Mouse (Mus musculus): ENCODE measurements around the gene Adarb2. TPM values are rescaled to one million over a fixed set of nuclear protein-coding genes. Genes with fewer than 3 reads are reported as not detected.

The Adarb2 gene
- 0.04 TPM in 2 replicates for polyA plus RNA-seq (2012; rRNA removed)

- WGBS: 4% methylated on average over 26 of the region's 26 CpGs
- no peak for TF ChIP-seq CTCF (IDR thresholded peaks at IDR 0.05; ENCODE audit: extremely low read depth, insufficient read depth, insufficient read length, insufficient replicate concordance)
- no peak for TF ChIP-seq POLR2A (IDR thresholded peaks at IDR 0.05; ENCODE audit: low read depth, low read length)
- Histone ChIP-seq H3K4me3 (ENCODE audit: extremely low read depth, insufficient read depth, insufficient read length) (no peak within 1 kb of the TSS), H3K36me3 (ENCODE audit: control insufficient read depth, insufficient read depth, low read length) (no peaks in the 10 kb centered on the region), H3K4me1 (ENCODE audit: control insufficient read depth, insufficient read depth, insufficient read length) (no peaks in the 10 kb centered on the region), H3K27ac (ENCODE audit: insufficient read depth, low read length) (no peak within 1 kb of the TSS), H3K27me3 (ENCODE audit: control insufficient read depth, insufficient read depth, low read length) (no peaks in the 10 kb centered on the region)
- DNase-seq (ENCODE audit: low read depth in 1 of 2, low spot score in 2 of 2): no peak
Observed at GRCm38 (mm10) chr13:8202681-8203476, at the start of gene Adarb2. TSS of gene Adarb2 (plus strand) at chr13:8202866.

DNA sequence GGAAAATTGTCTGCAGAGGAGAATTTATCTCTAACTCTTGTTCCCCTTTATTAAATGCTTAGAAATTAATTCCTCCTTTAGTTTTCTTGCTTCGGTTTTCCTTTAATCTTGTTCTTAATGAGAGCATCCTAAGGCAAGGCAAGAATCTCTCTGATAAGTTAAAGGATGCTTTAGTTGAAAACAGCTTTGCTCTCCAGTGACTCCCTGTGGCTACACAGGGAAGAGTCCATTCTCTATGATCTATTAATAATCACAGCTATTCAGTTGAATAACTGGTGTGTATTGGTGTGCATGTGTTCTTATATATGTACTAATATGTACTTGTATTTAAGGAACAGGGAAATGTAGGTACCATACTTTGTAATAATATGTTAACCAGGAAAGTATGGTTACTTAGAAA, 28.9 kb upstream of the Adarb2 start:
- no peak for TF ChIP-seq POLR2A (IDR thresholded peaks at IDR 0.05; ENCODE audit: low read depth, low read length)
- TF ChIP-seq CTCF (IDR thresholded peaks at IDR 0.05; ENCODE audit: extremely low read depth, insufficient read depth, insufficient read length, insufficient replicate concordance): no peak
- no peaks in the 10 kb centered on the region for H3K4me1 ChIP-seq (ENCODE audit: control insufficient read depth, insufficient read depth, insufficient read length)

GRCm38 (mm10) chr13:8191977-8192376, 10.7 kb upstream of the Adarb2 start:
- H3K36me3 ChIP-seq (ENCODE audit: control insufficient read depth, insufficient read depth, low read length): no peaks in the 10 kb centered on the region
- no peak for TF ChIP-seq CTCF (IDR thresholded peaks at IDR 0.05; ENCODE audit: extremely low read depth, insufficient read depth, insufficient read length, insufficient replicate concordance)
- no peak for TF ChIP-seq POLR2A (IDR thresholded peaks at IDR 0.05; ENCODE audit: low read depth, low read length)
- no peaks in the 10 kb centered on the region for H3K27me3 ChIP-seq (ENCODE audit: control insufficient read depth, insufficient read depth, low read length)
- no peak for DNase-seq (ENCODE audit: low read depth in 1 of 2, low spot score in 2 of 2)
- H3K27ac ChIP-seq (ENCODE audit: insufficient read depth, low read length): no peak overlapping the region
- no peak overlapping the region for H3K4me3 ChIP-seq (ENCODE audit: extremely low read depth, insufficient read depth, insufficient read length)
- H3K4me1 ChIP-seq (ENCODE audit: control insufficient read depth, insufficient read depth, insufficient read length): no peaks in the 10 kb centered on the region
- 81% methylated on average over 7 of the region's 7 CpGs for WGBS

More for the DNA sequence above, 28.9 kb upstream of the Adarb2 start:
- no peak for DNase-seq (ENCODE audit: low read depth in 1 of 2, low spot score in 2 of 2)
- Histone ChIP-seq H3K27me3 (ENCODE audit: control insufficient read depth, insufficient read depth, low read length) (no peaks in the 10 kb centered on the region), H3K4me3 (ENCODE audit: extremely low read depth, insufficient read depth, insufficient read length) (no peak overlapping the region), H3K36me3 (ENCODE audit: control insufficient read depth, insufficient read depth, low read length) (no peaks in the 10 kb centered on the region), H3K27ac (ENCODE audit: insufficient read depth, low read length) (no peak overlapping the region)
- 72% methylated on average over 1 of the region's 1 CpGs for WGBS

DNA sequence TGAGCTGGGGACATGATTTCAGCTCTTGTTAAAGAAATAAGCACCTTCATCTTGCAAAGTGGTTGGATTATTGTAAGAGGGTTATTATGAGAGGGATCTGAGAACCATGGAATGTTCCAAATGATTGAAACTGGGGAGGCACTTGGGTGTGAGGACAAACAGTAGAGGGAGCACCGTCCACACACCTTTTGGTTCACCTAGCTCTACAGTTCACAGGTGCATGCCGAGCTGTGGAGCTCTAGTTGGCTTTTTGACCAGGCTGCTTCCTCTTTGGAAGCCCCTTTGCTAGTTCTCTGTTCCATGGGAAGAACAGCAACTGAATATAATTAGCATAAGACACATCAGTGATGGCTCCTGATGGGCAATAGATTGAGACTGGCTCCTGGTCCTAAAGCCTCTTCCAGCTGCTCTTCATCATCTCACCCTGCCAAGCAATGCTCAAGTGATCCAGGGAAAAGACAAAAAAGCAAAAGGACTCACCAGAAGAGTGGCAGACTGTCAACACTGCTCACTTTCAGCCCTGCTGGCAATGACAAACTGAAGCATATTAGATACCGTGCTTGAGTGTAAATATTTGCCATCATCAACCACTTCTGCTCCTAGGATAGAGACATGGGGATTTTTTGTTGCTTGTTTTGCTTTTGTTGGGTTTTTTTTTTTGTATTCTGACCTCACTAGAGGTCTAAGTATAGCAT, 3.3 kb upstream of the Adarb2 start:
- no peaks in the 10 kb centered on the region for H3K27me3 ChIP-seq (ENCODE audit: control insufficient read depth, insufficient read depth, low read length)
- no peaks in the 10 kb centered on the region for H3K4me1 ChIP-seq (ENCODE audit: control insufficient read depth, insufficient read depth, insufficient read length)
- H3K4me3 ChIP-seq (ENCODE audit: extremely low read depth, insufficient read depth, insufficient read length): no peak overlapping the region
- no peak for TF ChIP-seq CTCF (IDR thresholded peaks at IDR 0.05; ENCODE audit: extremely low read depth, insufficient read depth, insufficient read length, insufficient replicate concordance)
- TF ChIP-seq POLR2A (IDR thresholded peaks at IDR 0.05; ENCODE audit: low read depth, low read length): no peak
- WGBS: 63% methylated on average over 3 of the region's 3 CpGs
- DNase-seq (ENCODE audit: low read depth in 1 of 2, low spot score in 2 of 2): no peak
- no peaks in the 10 kb centered on the region for H3K36me3 ChIP-seq (ENCODE audit: control insufficient read depth, insufficient read depth, low read length)
- H3K27ac ChIP-seq (ENCODE audit: insufficient read depth, low read length): no peak overlapping the region

- WGBS: 11% methylated on average over 4 of the region's 4 CpGs
- Histone ChIP-seq H3K27ac (ENCODE audit: insufficient read depth, low read length) (no peak overlapping the region), H3K4me1 (ENCODE audit: control insufficient read depth, insufficient read depth, insufficient read length) (no peaks in the 10 kb centered on the region), H3K27me3 (ENCODE audit: control insufficient read depth, insufficient read depth, low read length) (no peaks in the 10 kb centered on the region), H3K36me3 (ENCODE audit: control insufficient read depth, insufficient read depth, low read length) (no peaks in the 10 kb centered on the region), H3K4me3 (ENCODE audit: extremely low read depth, insufficient read depth, insufficient read length) (no peak overlapping the region)
- no peak for DNase-seq (ENCODE audit: low read depth in 1 of 2, low spot score in 2 of 2)
- TF ChIP-seq POLR2A (IDR thresholded peaks at IDR 0.05; ENCODE audit: low read depth, low read length) (no peak), CTCF (IDR thresholded peaks at IDR 0.05; ENCODE audit: extremely low read depth, insufficient read depth, insufficient read length, insufficient replicate concordance) (no peak)
Observed at GRCm38 (mm10) chr13:8203477-8203813, 779 bp downstream of the Adarb2 start.

DNA sequence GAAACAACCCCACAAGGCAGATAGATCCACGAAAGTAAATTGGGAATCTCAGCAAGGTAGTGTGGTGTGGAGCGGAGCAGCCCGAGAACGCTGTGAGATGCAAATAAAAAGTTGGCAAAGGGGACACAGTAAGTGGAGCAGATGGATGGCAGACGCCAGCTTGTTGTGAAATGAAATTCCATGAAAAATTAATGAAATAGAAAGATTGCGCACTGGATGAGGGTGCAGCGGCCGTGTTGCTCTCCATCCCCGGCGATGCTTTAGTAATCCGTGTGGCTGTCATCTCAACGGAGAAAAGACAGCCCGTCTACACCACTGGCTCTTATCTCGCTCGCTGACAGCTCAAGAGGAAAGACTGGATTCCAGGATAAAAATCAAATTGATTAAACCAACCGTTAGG, 4.7 kb downstream of the Adarb2 start:
- Histone ChIP-seq H3K36me3 (ENCODE audit: control insufficient read depth, insufficient read depth, low read length) (no peaks in the 10 kb centered on the region), H3K27me3 (ENCODE audit: control insufficient read depth, insufficient read depth, low read length) (no peaks in the 10 kb centered on the region), H3K4me1 (ENCODE audit: control insufficient read depth, insufficient read depth, insufficient read length) (no peaks in the 10 kb centered on the region), H3K27ac (ENCODE audit: insufficient read depth, low read length) (no peak overlapping the region), H3K4me3 (ENCODE audit: extremely low read depth, insufficient read depth, insufficient read length) (no peak overlapping the region)
- TF ChIP-seq POLR2A (IDR thresholded peaks at IDR 0.05; ENCODE audit: low read depth, low read length) (no peak), CTCF (IDR thresholded peaks at IDR 0.05; ENCODE audit: extremely low read depth, insufficient read depth, insufficient read length, insufficient replicate concordance) (no peak)
- DNase-seq (ENCODE audit: low read depth in 1 of 2, low spot score in 2 of 2): no peak
- WGBS: 85% methylated on average over 16 of the region's 16 CpGs

DNA sequence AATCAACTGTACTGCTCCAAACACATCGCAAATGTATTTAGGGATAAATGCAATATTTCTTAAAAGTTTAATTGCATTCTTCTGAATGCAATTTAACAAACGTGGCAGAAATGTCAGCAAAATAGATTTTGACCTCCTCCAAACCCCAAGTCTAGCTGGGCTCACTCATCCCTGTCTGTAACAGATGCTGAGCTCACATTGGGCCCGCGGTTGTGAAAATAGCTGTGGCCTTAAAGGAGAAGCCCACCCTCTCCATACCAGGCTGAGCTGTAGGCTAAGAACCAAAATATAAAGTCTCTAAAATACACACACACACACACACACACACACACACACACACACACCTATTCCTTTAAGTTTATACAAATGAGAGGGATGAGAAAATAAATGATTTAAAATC, 8.1 kb downstream of the Adarb2 start:
- Histone ChIP-seq H3K4me3 (ENCODE audit: extremely low read depth, insufficient read depth, insufficient read length) (no peak overlapping the region), H3K27ac (ENCODE audit: insufficient read depth, low read length) (no peak overlapping the region), H3K36me3 (ENCODE audit: control insufficient read depth, insufficient read depth, low read length) (no peaks in the 10 kb centered on the region), H3K4me1 (ENCODE audit: control insufficient read depth, insufficient read depth, insufficient read length) (no peaks in the 10 kb centered on the region), H3K27me3 (ENCODE audit: control insufficient read depth, insufficient read depth, low read length) (no peaks in the 10 kb centered on the region)
- TF ChIP-seq CTCF (IDR thresholded peaks at IDR 0.05; ENCODE audit: extremely low read depth, insufficient read depth, insufficient read length, insufficient replicate concordance): no peak
- TF ChIP-seq POLR2A (IDR thresholded peaks at IDR 0.05; ENCODE audit: low read depth, low read length): no peak
- no peak for DNase-seq (ENCODE audit: low read depth in 1 of 2, low spot score in 2 of 2)
- WGBS: 78% methylated on average over 4 of the region's 4 CpGs

All from spleen, adult 2 months (tissue).